Mouse (Mus musculus): ENCODE results near the gene Bcl2l14. TPM values are rescaled to one million over a fixed set of nuclear protein-coding genes. Genes with fewer than 3 reads are reported as not detected.

The Bcl2l14 gene
- polyA plus RNA-seq, 2 experiments = 0.08 TPM; not detected in 1

- Histone ChIP-seq H3K4me1 (replicated peaks; ENCODE audit: control insufficient read depth in 2 of 2, insufficient read depth in 2 of 2, low read length in 1 of 2) (peaks cover 0 to 6% of the 10 kb centered on the region in 2 experiments; a peak in 1 of 4 replicates), H3K4me2 (ENCODE audit: low read depth) (no peak overlapping the region; the same call in 1 of the 2 replicates), H3K4me3 (ENCODE audit: insufficient read depth in 1 of 2, low read depth in 2 of 2, low read length in 2 of 2) (no peak overlapping the region), H3K27ac (no peak overlapping the region), H3K9me3 (ENCODE audit: control insufficient read depth, low read length) (no peaks in the 10 kb centered on the region), H3K27me3 (ENCODE audit: control insufficient read depth, insufficient read depth, low read length) (no peaks in the 10 kb centered on the region), H3K9ac (replicated peaks) (no peak overlapping the region), H3K36me3 (replicated peaks; ENCODE audit: control insufficient read depth, insufficient read depth, low read depth) (no peaks in the 10 kb centered on the region)
- DNase-seq (ENCODE audit: low read depth in 3 of 3, low spot score in 3 of 3) (no peak), ATAC-seq (ENCODE audit: insufficient read depth) (no peak)
- 49% methylated on average over 4 of the region's 4 CpGs for WGBS (ENCODE audit: insufficient replicate concordance)
- TF ChIP-seq EP300 (IDR thresholded peaks at IDR 0.05; ENCODE audit: low read depth) = no peak
- no peak for TF ChIP-seq CTCF (IDR thresholded peaks at IDR 0.05; ENCODE audit: low read depth)
Measured at GRCm38 (mm10) chr6:134414532-134414883, 18.4 kb downstream of the Bcl2l14 start.

DNA sequence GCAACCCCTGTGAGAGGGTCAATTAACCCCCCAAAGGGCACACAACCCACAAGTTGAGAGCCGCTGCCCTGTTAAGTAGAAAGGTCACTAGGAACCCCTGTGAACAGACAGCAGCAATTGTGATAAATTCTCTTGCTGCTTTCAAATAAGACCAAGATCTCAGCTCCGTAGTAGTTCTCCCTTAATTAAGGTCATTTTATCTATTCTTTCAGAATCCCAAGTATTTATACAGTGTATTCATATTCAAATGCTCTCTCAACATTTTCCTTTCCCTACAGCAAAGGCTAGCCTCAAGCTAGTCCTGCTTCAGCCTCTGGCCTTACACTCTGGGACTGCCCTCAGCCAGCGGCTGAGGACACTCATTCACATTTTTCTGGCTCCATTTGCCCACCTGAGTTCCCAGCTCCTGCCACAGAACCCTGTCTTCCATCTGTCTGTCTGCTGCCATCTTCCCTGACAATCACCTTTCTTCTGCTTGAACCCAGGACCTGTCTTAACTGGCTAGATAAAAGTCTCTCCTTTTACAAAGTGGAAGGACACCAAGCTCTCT is 20.5 kb downstream of the Bcl2l14 start:
- TF ChIP-seq CTCF (IDR thresholded peaks at IDR 0.05; ENCODE audit: low read depth) (no peak), EP300 (IDR thresholded peaks at IDR 0.05; ENCODE audit: low read depth) (no peak)

DNA sequence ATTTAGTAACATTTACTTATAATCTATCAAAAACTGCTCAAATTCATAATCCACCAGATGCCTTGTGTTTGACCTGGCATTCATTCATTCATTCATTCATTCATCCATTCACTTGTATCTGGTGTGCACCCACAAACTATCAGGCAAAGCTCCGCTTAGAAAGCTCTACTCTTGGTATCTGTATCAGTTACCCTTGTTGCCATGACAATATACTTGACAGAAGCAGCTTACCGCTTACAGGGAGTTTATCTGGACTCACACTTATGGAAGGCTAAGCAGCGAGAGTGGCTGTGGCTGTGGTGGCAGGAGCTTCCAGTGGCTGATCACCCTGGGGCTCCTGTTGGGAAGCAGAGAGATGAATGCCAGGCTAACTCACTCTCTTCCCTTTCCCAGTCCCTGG is 21.8 kb downstream of the Bcl2l14 start:
- no peak overlapping the region for H3K9ac ChIP-seq (replicated peaks)

More for the DNA sequence above, 20.5 kb downstream of the Bcl2l14 start:
- no peak for ATAC-seq (ENCODE audit: insufficient read depth)
- Histone ChIP-seq H3K9me3 (ENCODE audit: control insufficient read depth, low read length) (no peaks in the 10 kb centered on the region), H3K36me3 (replicated peaks; ENCODE audit: control insufficient read depth, insufficient read depth, low read depth) (no peaks in the 10 kb centered on the region), H3K27me3 (ENCODE audit: control insufficient read depth, insufficient read depth, low read length) (no peaks in the 10 kb centered on the region), H3K4me1 (replicated peaks; ENCODE audit: control insufficient read depth in 2 of 2, insufficient read depth in 2 of 2, low read length in 1 of 2) (peaks cover 0 to 6% of the 10 kb centered on the region in 2 experiments; a peak in 1 of 4 replicates), H3K4me3 (ENCODE audit: insufficient read depth in 1 of 2, low read depth in 2 of 2, low read length in 2 of 2) (no peak overlapping the region), H3K27ac (no peak overlapping the region), H3K4me2 (ENCODE audit: low read depth) (no peak overlapping the region), H3K9ac (replicated peaks) (no peak overlapping the region)
- DNase-seq (ENCODE audit: low read depth in 3 of 3, low spot score in 3 of 3) = no peak
- WGBS (ENCODE audit: insufficient replicate concordance) = 52% methylated on average over 3 of the region's 3 CpGs

DNA sequence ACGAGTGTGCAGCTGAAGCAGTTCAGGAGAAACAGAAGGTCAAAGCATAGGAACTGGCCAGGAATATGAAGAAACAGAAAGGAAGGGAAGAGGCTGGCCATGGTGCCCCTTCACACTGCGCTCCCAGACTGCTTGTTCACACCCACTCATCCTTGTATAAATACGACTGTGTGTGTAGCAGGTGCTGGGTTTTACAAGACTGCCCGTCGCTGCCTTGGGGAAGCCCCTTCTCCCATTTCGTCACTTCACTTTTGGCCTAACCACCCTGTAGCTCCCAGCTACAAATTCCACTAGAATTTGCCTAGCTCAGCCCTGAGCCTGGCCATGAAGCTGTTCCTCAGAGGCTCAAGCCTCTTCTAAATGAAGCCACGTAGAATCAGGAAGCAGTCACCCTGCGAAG is 24.3 kb downstream of the Bcl2l14 start:
- no peaks in the 10 kb centered on the region for H3K9me3 ChIP-seq (ENCODE audit: control insufficient read depth, low read length)
- no peak overlapping the region for H3K27ac ChIP-seq
- no peaks in the 10 kb centered on the region for H3K27me3 ChIP-seq (ENCODE audit: control insufficient read depth, insufficient read depth, low read length)
- H3K4me1 ChIP-seq (replicated peaks; ENCODE audit: control insufficient read depth in 2 of 2, insufficient read depth in 2 of 2, low read length in 1 of 2) = no peaks in the 10 kb centered on the region
- DNase-seq (ENCODE audit: low read depth in 3 of 3, low spot score in 3 of 3) (no peak), ATAC-seq (ENCODE audit: insufficient read depth) (no peak)
- H3K4me3 ChIP-seq (ENCODE audit: insufficient read depth in 1 of 2, low read depth in 2 of 2, low read length in 2 of 2) = no peak overlapping the region
- 60% methylated on average over 8 of the region's 8 CpGs for WGBS (ENCODE audit: insufficient replicate concordance)
- H3K36me3 ChIP-seq (replicated peaks; ENCODE audit: control insufficient read depth, insufficient read depth, low read depth) = no peaks in the 10 kb centered on the region
- no peak overlapping the region for H3K4me2 ChIP-seq (ENCODE audit: low read depth)
- TF ChIP-seq CTCF (IDR thresholded peaks at IDR 0.05; ENCODE audit: low read depth) = no peak
- no peak for TF ChIP-seq EP300 (IDR thresholded peaks at IDR 0.05; ENCODE audit: low read depth)
- no peak overlapping the region for H3K9ac ChIP-seq (replicated peaks)

More for the DNA sequence above, 21.8 kb downstream of the Bcl2l14 start:
- no peak for TF ChIP-seq CTCF (IDR thresholded peaks at IDR 0.05; ENCODE audit: low read depth)
- no peak for TF ChIP-seq EP300 (IDR thresholded peaks at IDR 0.05; ENCODE audit: low read depth)
- no peak overlapping the region for H3K27ac ChIP-seq
- H3K9me3 ChIP-seq (ENCODE audit: control insufficient read depth, low read length) = no peaks in the 10 kb centered on the region
- ATAC-seq (ENCODE audit: insufficient read depth) (no peak), DNase-seq (ENCODE audit: low read depth in 3 of 3, low spot score in 3 of 3) (no peak)
- no peaks in the 10 kb centered on the region for H3K36me3 ChIP-seq (replicated peaks; ENCODE audit: control insufficient read depth, insufficient read depth, low read depth)
- no peak overlapping the region for H3K4me2 ChIP-seq (ENCODE audit: low read depth)
- H3K4me3 ChIP-seq (ENCODE audit: insufficient read depth in 1 of 2, low read depth in 2 of 2, low read length in 2 of 2) = no peak overlapping the region
- WGBS (ENCODE audit: insufficient replicate concordance) = 25% methylated on average over 3 of the region's 3 CpGs
- no peaks in the 10 kb centered on the region for H3K27me3 ChIP-seq (ENCODE audit: control insufficient read depth, insufficient read depth, low read length)
- H3K4me1 ChIP-seq (replicated peaks; ENCODE audit: control insufficient read depth in 2 of 2, insufficient read depth in 2 of 2, low read length in 1 of 2) = peaks cover 0 to 6% of the 10 kb centered on the region in 2 experiments; a peak in 1 of 4 replicates

DNA sequence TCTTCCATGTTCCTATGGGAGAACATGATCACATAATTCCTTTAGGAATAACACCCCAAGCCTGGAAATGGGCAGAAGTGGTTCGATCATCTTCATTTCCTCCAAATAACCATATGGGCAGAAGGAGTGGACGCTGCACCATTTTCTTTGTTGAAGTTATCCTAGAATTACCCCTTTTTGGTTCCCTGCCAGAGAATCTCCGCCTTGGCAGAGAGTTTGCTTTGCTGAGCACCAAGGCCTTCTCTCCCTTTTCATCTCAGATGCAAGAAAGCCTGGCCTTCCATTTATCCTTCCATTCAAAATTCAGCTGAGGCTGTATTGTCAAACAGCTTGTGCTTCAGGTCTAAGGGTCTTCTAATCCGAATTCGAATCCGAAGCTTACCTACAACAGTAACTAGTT is 25.8 kb downstream of the Bcl2l14 start:
- H3K9me3 ChIP-seq (ENCODE audit: control insufficient read depth, low read length) = no peaks in the 10 kb centered on the region
- H3K4me3 ChIP-seq (ENCODE audit: insufficient read depth in 1 of 2, low read depth in 2 of 2, low read length in 2 of 2) = no peak overlapping the region
- TF ChIP-seq EP300 (IDR thresholded peaks at IDR 0.05; ENCODE audit: low read depth) (no peak), CTCF (IDR thresholded peaks at IDR 0.05; ENCODE audit: low read depth) (no peak)
- H3K36me3 ChIP-seq (replicated peaks; ENCODE audit: control insufficient read depth, insufficient read depth, low read depth) = no peaks in the 10 kb centered on the region
- no peak overlapping the region for H3K27ac ChIP-seq
- ATAC-seq (ENCODE audit: insufficient read depth) = no peak
- H3K27me3 ChIP-seq (ENCODE audit: control insufficient read depth, insufficient read depth, low read length) = no peaks in the 10 kb centered on the region
- no peak overlapping the region for H3K4me2 ChIP-seq (ENCODE audit: low read depth)
- no peak overlapping the region for H3K9ac ChIP-seq (replicated peaks)
- no peaks in the 10 kb centered on the region for H3K4me1 ChIP-seq (replicated peaks; ENCODE audit: control insufficient read depth in 2 of 2, insufficient read depth in 2 of 2, low read length in 1 of 2)
- WGBS (ENCODE audit: insufficient replicate concordance) = 66% methylated on average over 6 of the region's 6 CpGs
- no peak for DNase-seq (ENCODE audit: low read depth in 3 of 3, low spot score in 3 of 3)

Measured in liver, embryonic 14.5 days (tissue).